ENCODE assay signal across 9 mouse cellular contexts in genomic region chr16:4717866-4718265, GRCm38 (mm10). TPM values are rescaled to one million over a fixed set of nuclear protein-coding genes. Genes with fewer than 3 reads are reported as not detected.
DNase-seq lines count a peak whose midpoint lies in the region; ATAC-seq and TF ChIP-seq lines count a peak whose summit lies in the region.
"Had no signal": no experiment of that assay in that cellular context is flagged by ENCODE, and none has a peak within 500 bp of the region (broad histone marks: within the 10 kb centered on the region; RNA-seq: fewer than 3 reads in every experiment).

No protein-coding gene starts in this region.

- whole genome bisulfite sequencing in limb, embryonic 10.5 days, result 66% methylated on average over 3 of the region's 3 CpGs
- 55% methylated on average over 3 of the region's 3 CpGs for WGBS in neural tube, embryonic 14.5 days

- H3K27ac ChIP-seq in left cerebral cortex, adult 2 months, result no peak overlapping the region
- H3K27ac ChIP-seq in embryonic fibroblast, embryonic 13.5 days (ENCODE audit: insufficient read depth, low read length), result no peak overlapping the region
- peak overlapping the region; percentile 93 for H3K27ac ChIP-seq in limb, embryonic 10.5 days
- H3K27ac ChIP-seq in neural tube, embryonic 14.5 days (ENCODE audit: low read depth, low read length), result no peak overlapping the region

- no peak for TF ChIP-seq CTCF in left cerebral cortex, adult 2 months (IDR thresholded peaks at IDR 0.05)
- no peak for TF ChIP-seq CTCF in embryonic fibroblast, embryonic 13.5 days (IDR thresholded peaks at IDR 0.05; ENCODE audit: borderline replicate concordance, insufficient read depth, low read length)

- TF ChIP-seq POLR2A in embryonic fibroblast, embryonic 13.5 days (IDR thresholded peaks at IDR 0.05; ENCODE audit: low read depth, low read length), result no peak

- H3K4me1 ChIP-seq in embryonic fibroblast, embryonic 13.5 days (ENCODE audit: control insufficient read depth, insufficient read depth, low read length), result no peaks in the 10 kb centered on the region
- peaks cover 14% of the 10 kb centered on the region; the same call in 1 of the 2 replicates for H3K4me1 ChIP-seq in limb, embryonic 10.5 days
- H3K4me1 ChIP-seq in neural tube, embryonic 14.5 days (ENCODE audit: control insufficient read depth, insufficient read depth, low read length), result no peaks in the 10 kb centered on the region

- peak overlapping the region; percentile 70 for H3K4me2 ChIP-seq in neural tube, embryonic 14.5 days (ENCODE audit: low read depth, low read length)

- H3K9me3 ChIP-seq in limb, embryonic 10.5 days (replicated peaks), result no peaks in the 10 kb centered on the region
- H3K9me3 ChIP-seq in neural tube, embryonic 14.5 days (ENCODE audit: control insufficient read depth, low read length), result no peaks in the 10 kb centered on the region

- peak overlapping the region; percentile 67 for H3K4me3 ChIP-seq in left cerebral cortex, adult 2 months
- peak overlapping the region; percentile 58 for H3K4me3 ChIP-seq in embryonic fibroblast, embryonic 13.5 days (ENCODE audit: insufficient read depth, low read length)
- H3K4me3 ChIP-seq in limb, embryonic 10.5 days, result peak overlapping the region; percentile 69
- peak overlapping the region; percentile 46; the same call in 1 of the 2 replicates for H3K4me3 ChIP-seq in neural tube, embryonic 14.5 days (ENCODE audit: low read depth, low read length)

- DNase-seq in left cerebral cortex, adult 2 months (ENCODE audit: extremely low spot score in 1 of 2, low spot score in 2 of 2), result no peak
- DNase-seq in left cerebral cortex, postnatal 36 days (ENCODE audit: low spot score in 2 of 2), result no peak
- no peak for DNase-seq in limb, embryonic 10.5 days (ENCODE audit: low spot score)
- DNase-seq in left cerebral cortex, adult 8-10 months (ENCODE audit: low spot score in 2 of 2), result no peak
- no peak for DNase-seq in frontal cortex, postnatal 14 days (ENCODE audit: low spot score in 2 of 2)
- no peak for DNase-seq in MN1 (ENCODE audit: low spot score)
- DNase-seq: lung, postnatal 10 days had no signal

- intact Hi-C loops in left cerebral cortex, adult 2 months (cut with DNase I), result loop anchor here (5.0 kb wide), 1 partner anchor 74 kb away; the partner anchor contains the start of gene Cdip1
- intact Hi-C loops in left cerebral cortex, postnatal 36 days (cut with DNase I), result loop anchor here (5.0 kb wide), 1 partner anchor 69 kb away; no protein-coding TSS in a partner anchor

- peaks cover 42% of the 10 kb centered on the region for H3K36me3 ChIP-seq in limb, embryonic 10.5 days
- H3K36me3 ChIP-seq in neural tube, embryonic 14.5 days (ENCODE audit: control insufficient read depth, insufficient read depth, low read length), result 0 out of 2 replicates have a peak, but pooled peaks cover 7% of the 10 kb centered on the region

- ATAC-seq in neural tube, embryonic 14.5 days (ENCODE audit: low read depth), result no peak

- H3K27me3 ChIP-seq in limb, embryonic 10.5 days (ENCODE audit: low read depth, poor library complexity, severe bottlenecking), result no peaks in the 10 kb centered on the region
- no peaks in the 10 kb centered on the region for H3K27me3 ChIP-seq in neural tube, embryonic 14.5 days (ENCODE audit: control insufficient read depth, insufficient read depth, low read length)

- no peak overlapping the region for H3K9ac ChIP-seq in neural tube, embryonic 14.5 days (replicated peaks; ENCODE audit: low read depth, low read length)

RNA-seq across cellular contexts. Expression of gene Nmral1, which starts 1.3 kb away (rescaled TPM):
- 10 to 100 TPM in 1 of 2 experiments, 1 to 10 TPM in 1; 9.7 to 10.8 TPM for total RNA-seq in left cerebral cortex, adult 2 months (2021)
- 10 to 100 TPM; 10.8 to 11.0 TPM for total RNA-seq in left cerebral cortex, postnatal 36 days (2021)
- 9.7 and 14.8 TPM in 2 replicates for polyA plus RNA-seq in embryonic fibroblast, embryonic 13.5 days (2011; ENCODE audit: insufficient read length, low read depth, missing spikeins)
- 264 and 277 TPM in 2 replicates for polyA plus RNA-seq in limb, embryonic 10.5 days (2016; fragmentation: Nextera tagmentation; extraction: Ambion mirVana)
- 57.2 and 63.7 TPM in 2 replicates for polyA plus RNA-seq in neural tube, embryonic 14.5 days (2014; fragmentation: Nextera tagmentation; extraction: Ambion mirVana)
- total RNA-seq in left cerebral cortex, adult 8-10 months (2022), result 10 to 100 TPM; 15.8 to 18.9 (median 17.4) TPM

RNA-seq across cellular contexts. Expression of gene Hmox2, which starts 8.3 kb away (rescaled TPM):
- 10 to 100 TPM; 76.1 to 79.1 TPM for total RNA-seq in left cerebral cortex, adult 2 months (2021)
- total RNA-seq in left cerebral cortex, postnatal 36 days (2021), result 10 to 100 TPM; 77.2 to 88.6 TPM
- polyA plus RNA-seq in embryonic fibroblast, embryonic 13.5 days (2011; ENCODE audit: insufficient read length, low read depth, missing spikeins), result 47.7 and 50.0 TPM in 2 replicates
- polyA plus RNA-seq in limb, embryonic 10.5 days (2016; fragmentation: Nextera tagmentation; extraction: Ambion mirVana), result 93.7 and 101 TPM in 2 replicates
- 106 and 126 TPM in 2 replicates for polyA plus RNA-seq in neural tube, embryonic 14.5 days (2014; fragmentation: Nextera tagmentation; extraction: Ambion mirVana)
- 10 to 100 TPM; 91.8 to 98.0 (median 93.1) TPM for total RNA-seq in left cerebral cortex, adult 8-10 months (2022)

RNA-seq across cellular contexts. Expression of gene Coro7, which starts 38.3 kb away (rescaled TPM):
- total RNA-seq in left cerebral cortex, adult 2 months (2021), result 10 to 100 TPM; 76.7 to 92.0 TPM
- total RNA-seq in left cerebral cortex, postnatal 36 days (2021), result 100 to 1,000 TPM in 1 of 2 experiments, 10 to 100 TPM in 1; 88.4 to 100 TPM
- 17.7 and 23.3 TPM in 2 replicates for polyA plus RNA-seq in embryonic fibroblast, embryonic 13.5 days (2011; ENCODE audit: insufficient read length, low read depth, missing spikeins)
- 21.8 and 22.9 TPM in 2 replicates for polyA plus RNA-seq in limb, embryonic 10.5 days (2016; fragmentation: Nextera tagmentation; extraction: Ambion mirVana)
- polyA plus RNA-seq in neural tube, embryonic 14.5 days (2014; fragmentation: Nextera tagmentation; extraction: Ambion mirVana), result 28.0 and 28.6 TPM in 2 replicates
- total RNA-seq in left cerebral cortex, adult 8-10 months (2022), result 10 to 100 TPM; 88.7 to 98.8 (median 95.6) TPM
